Mouse (Mus musculus): ENCODE data around the gene Dmc1. TPM values are rescaled to one million over a fixed set of nuclear protein-coding genes. Genes with fewer than 3 reads are reported as not detected.
A peak's percentile ranks its signal among the peaks of the same experiment; 100 is the strongest.

Dmc1 gene
- polyA plus RNA-seq, 1 experiment, result not detected

GRCm38 (mm10) chr15:79518571-79518970 is 86.3 kb downstream of the Dmc1 start:
- Histone ChIP-seq H3K27me3 (ENCODE audit: control insufficient read depth, insufficient read depth, insufficient read length) (no peaks in the 10 kb centered on the region), H3K4me3 (no peak overlapping the region), H3ac (ENCODE audit: control insufficient read depth, insufficient read length) (no peak overlapping the region), H3K4me2 (ENCODE audit: low read depth) (peak overlapping the region; percentile 88), H3K79me2 (ENCODE audit: control insufficient read depth, insufficient read depth) (peaks cover 36% of the 10 kb centered on the region), H3K36me3 (ENCODE audit: control insufficient read depth, insufficient read depth) (no peaks in the 10 kb centered on the region)
- TF ChIP-seq CEBPB (IDR thresholded peaks at IDR 0.05; ENCODE audit: insufficient read depth, poor library complexity, severe bottlenecking), result no peak
- TF ChIP-seq TCF12 (IDR thresholded peaks at IDR 0.05; ENCODE audit: insufficient read depth, poor library complexity, severe bottlenecking), result no peak
- no peak for TF ChIP-seq POLR2A (IDR thresholded peaks at IDR 0.05; ENCODE audit: insufficient read length, low read depth)
- no peak for TF ChIP-seq MYOG (IDR thresholded peaks at IDR 0.05; ENCODE audit: control insufficient read depth in 1 of 3, insufficient read depth in 1 of 3, insufficient read length in 2 of 3, low read depth in 2 of 3)
- no peak for TF ChIP-seq E2F4 (IDR thresholded peaks at IDR 0.05; ENCODE audit: insufficient read depth)
- no peak for TF ChIP-seq MYOD1 (IDR thresholded peaks at IDR 0.05; ENCODE audit: control insufficient read depth in 1 of 3, insufficient read length in 2 of 3, low read depth in 2 of 3)
- no peak for TF ChIP-seq USF1 (IDR thresholded peaks at IDR 0.05; ENCODE audit: low read depth)

GRCm38 (mm10) chr15:79517710-79518109 is 87.2 kb downstream of the Dmc1 start:
- H3K79me2 ChIP-seq (ENCODE audit: control insufficient read depth, insufficient read depth), result peaks cover 36% of the 10 kb centered on the region
- TF ChIP-seq USF1 (IDR thresholded peaks at IDR 0.05; ENCODE audit: low read depth) (no peak), MYOD1 (IDR thresholded peaks at IDR 0.05; ENCODE audit: control insufficient read depth in 1 of 3, insufficient read length in 2 of 3, low read depth in 2 of 3) (no peak), REST (IDR thresholded peaks at IDR 0.05; ENCODE audit: insufficient read depth, insufficient read length) (no peak), MAX (IDR thresholded peaks at IDR 0.05; ENCODE audit: low read depth) (no peak), CEBPB (IDR thresholded peaks at IDR 0.05; ENCODE audit: insufficient read depth, poor library complexity, severe bottlenecking) (no peak), E2F4 (IDR thresholded peaks at IDR 0.05; ENCODE audit: insufficient read depth) (no peak), POLR2A (IDR thresholded peaks at IDR 0.05; ENCODE audit: insufficient read length, low read depth) (no peak), MYOG (IDR thresholded peaks at IDR 0.05; ENCODE audit: control insufficient read depth in 1 of 3, insufficient read depth in 1 of 3, insufficient read length in 2 of 3, low read depth in 2 of 3) (no peak), TCF12 (IDR thresholded peaks at IDR 0.05; ENCODE audit: insufficient read depth, poor library complexity, severe bottlenecking) (no peak), SRF (IDR thresholded peaks at IDR 0.05; ENCODE audit: control insufficient read depth, insufficient read length, low read depth) (no peak), POLR2AphosphoS2 (IDR thresholded peaks at IDR 0.05; ENCODE audit: insufficient read length, low read depth) (no peak), TCF3 (IDR thresholded peaks at IDR 0.05; ENCODE audit: insufficient read length, low read depth) (no peak)
- no peak overlapping the region for H3ac ChIP-seq (ENCODE audit: control insufficient read depth, insufficient read length)
- peak overlapping the region; percentile 88 for H3K4me2 ChIP-seq (ENCODE audit: low read depth)
- H3K4me3 ChIP-seq, result peak overlapping the region; percentile 63
- no peaks in the 10 kb centered on the region for H3K27me3 ChIP-seq (ENCODE audit: control insufficient read depth, insufficient read depth, insufficient read length)
- H3K36me3 ChIP-seq (ENCODE audit: control insufficient read depth, insufficient read depth), result no peaks in the 10 kb centered on the region

- H3K4me3 ChIP-seq, result peak within 1 kb of the TSS; percentile 63
- H3ac ChIP-seq (ENCODE audit: control insufficient read depth, insufficient read length), result peak within 1 kb of the TSS; percentile 8
- TF ChIP-seq MYOD1 (IDR thresholded peaks at IDR 0.05; ENCODE audit: control insufficient read depth in 1 of 3, insufficient read length in 2 of 3, low read depth in 2 of 3) (peak in 1 of 3 experiments; percentile 46), POLR2AphosphoS2 (IDR thresholded peaks at IDR 0.05; ENCODE audit: insufficient read length, low read depth) (peak; percentile 100), POLR2A (IDR thresholded peaks at IDR 0.05; ENCODE audit: insufficient read length, low read depth) (peak; percentile 100), SRF (IDR thresholded peaks at IDR 0.05; ENCODE audit: control insufficient read depth, insufficient read length, low read depth) (no peak), E2F4 (IDR thresholded peaks at IDR 0.05; ENCODE audit: insufficient read depth) (peak; percentile 19)
- H3K79me2 ChIP-seq (ENCODE audit: control insufficient read depth, insufficient read depth), result peaks cover 29% of the 10 kb centered on the region
- H3K4me2 ChIP-seq (ENCODE audit: low read depth), result peak within 1 kb of the TSS; percentile 88
- H3K36me3 ChIP-seq (ENCODE audit: control insufficient read depth, insufficient read depth), result no peaks in the 10 kb centered on the region
- H3K27me3 ChIP-seq (ENCODE audit: control insufficient read depth, insufficient read depth, insufficient read length), result peaks cover 2% of the 10 kb centered on the region
Observed at GRCm38 (mm10) chr15:79516171-79517096, 88.5 kb downstream of the Dmc1 start, which contains the start of gene Kdelr3. TSS of gene Kdelr3 (plus strand) at chr15:79516411.

GRCm38 (mm10) chr15:79513940-79514339 is 91.0 kb downstream of the Dmc1 start:
- Histone ChIP-seq H3K79me2 (ENCODE audit: control insufficient read depth, insufficient read depth) (peaks cover 17% of the 10 kb centered on the region), H3ac (ENCODE audit: control insufficient read depth, insufficient read length) (no peak overlapping the region), H3K27me3 (ENCODE audit: control insufficient read depth, insufficient read depth, insufficient read length) (peaks cover 20% of the 10 kb centered on the region), H3K36me3 (ENCODE audit: control insufficient read depth, insufficient read depth) (no peaks in the 10 kb centered on the region), H3K4me3 (no peak overlapping the region), H3K4me2 (ENCODE audit: low read depth) (no peak overlapping the region)
- TF ChIP-seq POLR2AphosphoS2 (IDR thresholded peaks at IDR 0.05; ENCODE audit: insufficient read length, low read depth), result no peak
- TF ChIP-seq MAX (IDR thresholded peaks at IDR 0.05; ENCODE audit: low read depth), result no peak

- Histone ChIP-seq H3ac (ENCODE audit: control insufficient read depth, insufficient read length) (no peak overlapping the region), H3K27me3 (ENCODE audit: control insufficient read depth, insufficient read depth, insufficient read length) (peaks cover 41% of the 10 kb centered on the region), H3K79me2 (ENCODE audit: control insufficient read depth, insufficient read depth) (no peaks in the 10 kb centered on the region), H3K4me2 (ENCODE audit: low read depth) (peak overlapping the region; percentile 66), H3K4me3 (peak overlapping the region; percentile 4), H3K36me3 (ENCODE audit: control insufficient read depth, insufficient read depth) (no peaks in the 10 kb centered on the region)
- TF ChIP-seq MYOG (IDR thresholded peaks at IDR 0.05; ENCODE audit: control insufficient read depth in 1 of 3, insufficient read depth in 1 of 3, insufficient read length in 2 of 3, low read depth in 2 of 3), result no peak
- no peak for TF ChIP-seq SRF (IDR thresholded peaks at IDR 0.05; ENCODE audit: control insufficient read depth, insufficient read length, low read depth)
- TF ChIP-seq POLR2AphosphoS2 (IDR thresholded peaks at IDR 0.05; ENCODE audit: insufficient read length, low read depth), result no peak
- TF ChIP-seq MAX (IDR thresholded peaks at IDR 0.05; ENCODE audit: low read depth), result no peak
- TF ChIP-seq MYOD1 (IDR thresholded peaks at IDR 0.05; ENCODE audit: control insufficient read depth in 1 of 3, insufficient read length in 2 of 3, low read depth in 2 of 3), result no peak
- TF ChIP-seq CEBPB (IDR thresholded peaks at IDR 0.05; ENCODE audit: insufficient read depth, poor library complexity, severe bottlenecking), result no peak
- no peak for TF ChIP-seq REST (IDR thresholded peaks at IDR 0.05; ENCODE audit: insufficient read depth, insufficient read length)
- TF ChIP-seq POLR2A (IDR thresholded peaks at IDR 0.05; ENCODE audit: insufficient read length, low read depth), result no peak
- TF ChIP-seq TCF12 (IDR thresholded peaks at IDR 0.05; ENCODE audit: insufficient read depth, poor library complexity, severe bottlenecking), result no peak
Observed at GRCm38 (mm10) chr15:79511553-79512320, 93.2 kb downstream of the Dmc1 start.

All from myocyte (in vitro differentiated cells).